Mouse (Mus musculus) kidney, postnatal 4 days (tissue): ENCODE results near the gene Cd93.

Experiments used
- DNase-seq, 2 experiments: peaks; one replicate each; pipeline ENCODE4 v3.0.0; 2021; ENCODE audit warnings: mixed read lengths in 2 of 2

Gene Cd93

DNA sequence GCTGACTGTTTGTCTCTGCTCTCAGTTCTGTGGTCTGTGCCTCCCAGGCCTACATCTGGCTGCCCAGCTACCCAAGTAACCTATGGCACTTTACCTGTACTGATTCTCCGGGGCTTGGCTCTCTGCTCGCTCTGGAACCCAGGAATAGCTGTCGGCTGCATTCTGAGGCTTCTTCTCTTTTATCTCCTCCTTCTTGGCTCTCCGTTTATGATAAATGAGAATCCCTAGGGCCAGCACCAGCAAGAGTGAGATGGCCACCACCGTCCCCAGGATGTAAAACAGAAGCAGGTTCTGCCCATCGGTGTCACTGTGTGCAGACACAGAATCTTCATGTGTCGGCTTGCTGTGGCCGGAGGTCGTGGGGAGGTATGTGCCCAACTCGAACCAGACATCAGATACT is 1.9 kb downstream of the Cd93 start:
- DNase-seq = peak in 1 of 2 experiments; percentile 5

DNA sequence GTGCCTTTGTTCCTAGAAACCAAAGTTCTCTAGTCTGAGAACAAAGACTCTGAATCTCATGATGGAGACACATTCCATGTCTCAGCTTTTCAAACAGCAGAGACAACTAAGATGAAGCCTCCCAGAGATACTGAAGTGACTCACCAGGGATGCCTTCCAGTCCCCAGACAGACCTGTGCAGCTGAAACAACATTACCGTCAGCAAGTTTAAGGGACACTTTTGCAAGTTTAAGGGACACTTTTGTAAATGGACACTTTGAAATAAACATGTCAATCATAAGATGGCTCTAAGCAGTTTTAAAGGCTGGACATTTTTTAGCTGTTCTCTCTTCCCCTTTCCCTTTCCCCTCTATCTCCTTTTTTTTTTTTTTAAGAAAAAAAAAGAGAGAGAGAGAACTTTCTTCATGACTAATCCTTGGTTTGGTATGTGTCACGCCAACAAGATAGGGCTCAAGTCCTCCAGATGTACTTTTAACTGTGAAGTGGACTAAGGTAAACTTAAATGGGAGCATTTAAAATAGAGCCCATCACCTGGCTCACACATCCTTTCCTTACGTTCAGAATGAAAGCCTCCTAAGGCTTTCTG is 3.6 kb downstream of the Cd93 start:
- DNase-seq = no peak

DNA sequence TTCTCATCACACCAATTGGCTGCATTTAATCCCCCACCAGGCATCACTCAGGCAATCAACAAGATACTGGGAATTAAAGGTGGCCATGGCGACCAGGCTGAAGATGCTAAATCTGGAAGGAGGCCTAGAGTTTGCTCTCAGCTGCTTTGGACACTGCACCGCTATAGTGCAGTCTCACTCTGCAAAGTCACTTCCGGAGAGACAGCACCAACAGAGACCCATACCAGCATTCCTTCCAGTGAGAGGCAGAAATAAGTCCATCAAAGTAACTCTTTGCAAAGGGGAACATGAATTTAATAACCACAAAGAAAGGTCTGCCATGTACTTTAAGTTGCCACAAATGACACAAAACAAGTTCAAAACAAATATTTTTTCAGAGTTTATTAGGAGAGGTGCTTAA is 7.1 kb downstream of the Cd93 start:
- DNase-seq = no peak

GRCm38 (mm10) chr2:148432346-148432745 is 11.0 kb downstream of the Cd93 start:
- no peak for DNase-seq

DNA sequence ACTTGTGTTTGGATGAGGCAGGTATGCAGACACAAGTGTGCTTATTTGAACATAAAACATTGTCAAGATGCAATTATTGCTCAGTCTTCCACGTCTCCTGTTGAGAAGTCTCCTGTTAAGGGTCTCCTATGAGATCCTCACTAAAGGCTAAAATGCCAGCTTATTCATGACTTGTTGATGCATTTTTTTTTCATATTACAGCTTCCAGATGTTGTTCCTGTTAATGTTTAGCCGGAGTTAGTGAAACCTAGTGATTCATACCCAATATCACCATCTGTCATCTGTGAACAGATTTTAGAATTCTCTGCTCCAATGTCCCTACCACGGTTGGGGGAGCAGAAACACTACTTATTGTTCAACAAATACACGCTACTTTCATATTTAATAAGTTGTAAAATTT is 12.4 kb downstream of the Cd93 start:
- DNase-seq = no peak

DNA sequence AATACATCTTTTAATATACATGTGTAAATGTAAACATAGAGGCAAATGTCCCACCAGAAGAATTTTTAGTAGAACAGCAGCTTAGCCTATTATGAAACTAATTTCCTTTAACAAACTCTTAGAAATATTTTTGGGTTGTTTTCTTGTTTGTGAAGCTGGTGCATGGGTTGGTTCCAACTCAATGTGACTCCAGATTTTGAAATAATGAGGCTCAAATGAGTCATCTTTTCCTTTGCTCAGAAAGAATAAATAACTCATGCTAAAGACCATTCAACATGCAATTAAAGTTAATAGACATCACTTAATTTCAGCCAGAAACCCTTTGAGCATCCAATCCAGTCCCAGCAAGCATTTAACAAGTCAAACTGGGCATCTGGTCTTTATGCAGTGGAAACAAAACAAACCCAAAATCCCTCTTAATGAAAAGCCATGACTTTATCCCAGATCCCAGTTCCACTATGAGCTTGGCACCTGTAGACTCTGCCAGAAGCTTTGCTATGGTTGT is 14.3 kb downstream of the Cd93 start:
- DNase-seq = no peak

DNA sequence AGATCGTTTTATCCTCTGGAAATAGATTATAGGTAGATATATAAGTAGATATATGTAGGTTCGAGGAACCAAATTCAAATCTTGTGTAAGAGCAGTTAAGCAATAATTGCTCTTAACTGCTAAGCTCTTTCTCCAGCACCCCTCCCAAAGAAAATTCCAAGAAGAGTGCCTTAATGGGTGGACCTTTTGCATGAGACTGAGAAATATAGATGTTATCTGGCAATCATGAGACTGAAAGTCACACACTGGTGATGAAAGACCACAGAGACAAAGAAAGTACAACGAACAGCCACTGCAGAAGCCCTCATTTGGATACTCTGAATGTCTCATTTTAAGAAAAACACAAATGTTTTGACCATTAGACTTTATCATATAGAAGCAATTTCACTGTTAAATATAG is 14.8 kb downstream of the Cd93 start:
- DNase-seq = no peak

DNA sequence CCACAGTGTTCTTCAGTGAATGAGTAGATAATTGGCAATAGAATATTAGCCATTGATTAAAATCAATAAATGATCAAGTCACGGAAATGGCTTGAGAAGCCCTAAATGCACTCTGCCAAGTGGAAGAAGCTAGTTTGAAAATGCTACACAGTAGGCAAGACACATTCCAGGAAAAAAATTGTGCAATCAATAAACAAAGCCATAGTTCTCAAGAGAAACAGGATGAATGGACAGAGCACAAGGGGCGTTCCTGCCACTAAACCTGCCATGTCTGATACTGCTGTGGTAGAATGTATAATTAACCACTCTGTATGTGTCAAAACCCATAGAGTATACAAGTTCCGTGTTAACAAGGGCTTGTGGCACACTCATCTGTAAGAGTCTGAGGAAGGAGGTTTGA is 15.8 kb downstream of the Cd93 start:
- DNase-seq = no peak

- DNase-seq = no peak
These were observed 17.5 kb downstream of the Cd93 start for GRCm38 (mm10) chr2:148425709-148426382.

DNA sequence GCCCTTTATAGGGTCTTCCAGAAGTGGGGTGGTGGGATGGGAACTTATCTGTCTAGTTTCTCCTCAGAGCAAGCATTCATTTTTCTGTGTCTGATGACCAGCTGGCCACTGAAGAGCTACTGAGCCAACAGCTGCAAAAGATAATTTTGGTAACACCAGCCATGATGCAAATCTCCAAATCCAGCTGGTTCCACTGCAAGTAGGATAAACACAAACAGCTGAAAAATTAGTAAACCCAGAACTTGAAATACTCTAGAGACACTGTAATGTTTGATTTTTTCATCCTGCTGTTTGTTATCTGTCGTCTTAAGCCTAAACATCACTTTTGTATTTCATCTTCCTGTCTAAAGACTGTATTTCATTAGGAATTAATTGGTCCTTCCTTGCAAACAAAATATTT is 21.7 kb downstream of the Cd93 start:
- DNase-seq = no peak

GRCm38 (mm10) chr2:148421112-148421511 is 22.3 kb downstream of the Cd93 start:
- no peak for DNase-seq

DNA sequence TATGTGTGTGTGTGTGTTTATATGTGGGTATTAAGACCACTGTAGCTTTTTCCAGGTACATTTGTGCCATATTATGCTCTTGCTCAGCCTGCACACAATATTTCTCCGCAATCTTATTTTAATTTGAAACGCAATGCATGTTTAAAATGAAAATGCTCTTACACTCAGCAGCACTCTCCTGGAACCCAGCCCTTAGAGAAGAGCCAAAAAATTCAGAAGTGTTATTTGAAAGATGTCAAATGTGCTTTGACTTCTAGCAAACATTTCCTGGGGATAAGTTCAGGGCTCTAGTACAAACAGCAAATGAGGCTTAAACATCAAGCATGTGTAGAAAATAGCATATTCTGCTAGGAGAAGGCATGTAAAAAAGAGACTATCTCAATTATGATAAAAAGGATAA is 23.6 kb downstream of the Cd93 start:
- no peak for DNase-seq

GRCm38 (mm10) chr2:148419151-148419550 is 24.2 kb downstream of the Cd93 start:
- no peak for DNase-seq

GRCm38 (mm10) chr2:148409821-148410220 is 33.5 kb downstream of the Cd93 start:
- DNase-seq = no peak

- peak; percentile 84 to 90 for DNase-seq
These were observed 34.2 kb downstream of the Cd93 start for GRCm38 (mm10) chr2:148409141-148409540.

GRCm38 (mm10) chr2:148408761-148409120 is 34.6 kb downstream of the Cd93 start:
- DNase-seq = no peak

DNA sequence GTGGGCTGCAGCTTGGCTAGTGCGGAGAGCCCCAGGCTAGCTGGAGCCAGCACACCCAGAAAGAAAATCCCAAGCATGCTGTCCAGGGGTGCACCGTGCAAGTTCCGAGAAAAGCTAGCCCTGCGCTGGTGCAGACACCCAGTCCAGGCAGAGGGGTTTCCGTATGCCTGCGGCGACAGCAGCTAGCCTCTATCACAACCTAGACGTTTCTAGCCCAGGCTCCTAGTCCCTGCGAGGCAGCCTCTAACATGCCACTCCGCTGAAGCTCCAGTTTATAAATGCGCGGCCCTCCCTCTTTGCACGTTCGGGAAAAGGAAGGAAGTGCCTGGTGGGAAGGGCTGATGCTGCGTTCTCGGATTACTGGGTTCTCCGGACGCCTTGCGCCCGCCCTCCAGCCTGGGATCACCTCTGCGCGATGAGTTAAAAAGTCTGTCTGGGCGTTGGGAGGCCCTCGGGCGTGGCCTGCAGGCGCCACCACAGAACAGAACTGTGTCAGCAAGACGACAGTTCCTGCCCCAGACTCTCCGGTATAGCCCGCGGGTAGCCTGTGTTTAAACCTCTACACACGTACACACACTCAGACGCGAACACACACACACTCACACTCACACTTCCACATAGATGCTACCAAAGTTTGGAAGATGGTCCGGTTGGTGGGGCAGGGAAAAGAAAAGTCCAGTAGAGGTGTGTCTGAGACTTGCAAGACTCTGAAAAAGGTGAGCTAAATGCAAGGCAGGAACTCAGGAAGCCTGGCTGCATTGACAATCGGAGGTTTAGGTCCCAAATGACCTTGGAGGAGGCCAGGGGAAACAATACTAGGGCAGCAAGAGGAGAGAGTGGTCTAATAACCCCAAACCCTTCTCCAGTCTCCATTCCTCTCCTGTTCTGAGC is 35.2 kb downstream of the Cd93 start, which contains the start of gene Thbd:
Thbd (minus strand) TSS at position 319 of the 891 bp plus-strand sequence.
- DNase-seq = peak; percentile 75 to 82

- DNase-seq = peak; percentile 64 to 77
These were observed 36.1 kb downstream of the Cd93 start for GRCm38 (mm10) chr2:148406971-148407869.

GRCm38 (mm10) chr2:148406160-148406970 is 37.0 kb downstream of the Cd93 start:
- peak; percentile 54 to 72 for DNase-seq

GRCm38 (mm10) chr2:148404906-148405305 is 38.5 kb downstream of the Cd93 start:
- no peak for DNase-seq

DNA sequence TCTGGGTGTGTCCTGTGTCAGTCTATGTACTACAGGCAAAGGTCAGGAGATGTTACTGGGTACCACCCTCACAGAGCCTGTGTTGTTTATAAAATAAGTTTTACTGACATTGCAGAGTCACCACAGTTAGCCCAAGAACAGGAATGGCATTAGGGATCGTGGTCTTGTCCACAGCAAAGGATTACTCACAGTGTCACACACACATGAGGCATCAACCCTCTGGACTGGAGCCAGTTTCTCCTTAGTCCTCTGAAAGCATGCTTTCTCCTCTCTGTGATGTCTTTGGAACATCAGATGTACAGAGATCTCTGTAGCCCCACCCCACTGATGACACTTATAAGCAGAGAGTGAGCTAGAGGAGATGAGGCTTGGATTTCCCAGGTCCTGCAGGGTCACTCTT is 41.1 kb downstream of the Cd93 start:
- DNase-seq = no peak
